Mouse (Mus musculus): ENCODE results near the gene Qdpr.

Qdpr gene

DNA sequence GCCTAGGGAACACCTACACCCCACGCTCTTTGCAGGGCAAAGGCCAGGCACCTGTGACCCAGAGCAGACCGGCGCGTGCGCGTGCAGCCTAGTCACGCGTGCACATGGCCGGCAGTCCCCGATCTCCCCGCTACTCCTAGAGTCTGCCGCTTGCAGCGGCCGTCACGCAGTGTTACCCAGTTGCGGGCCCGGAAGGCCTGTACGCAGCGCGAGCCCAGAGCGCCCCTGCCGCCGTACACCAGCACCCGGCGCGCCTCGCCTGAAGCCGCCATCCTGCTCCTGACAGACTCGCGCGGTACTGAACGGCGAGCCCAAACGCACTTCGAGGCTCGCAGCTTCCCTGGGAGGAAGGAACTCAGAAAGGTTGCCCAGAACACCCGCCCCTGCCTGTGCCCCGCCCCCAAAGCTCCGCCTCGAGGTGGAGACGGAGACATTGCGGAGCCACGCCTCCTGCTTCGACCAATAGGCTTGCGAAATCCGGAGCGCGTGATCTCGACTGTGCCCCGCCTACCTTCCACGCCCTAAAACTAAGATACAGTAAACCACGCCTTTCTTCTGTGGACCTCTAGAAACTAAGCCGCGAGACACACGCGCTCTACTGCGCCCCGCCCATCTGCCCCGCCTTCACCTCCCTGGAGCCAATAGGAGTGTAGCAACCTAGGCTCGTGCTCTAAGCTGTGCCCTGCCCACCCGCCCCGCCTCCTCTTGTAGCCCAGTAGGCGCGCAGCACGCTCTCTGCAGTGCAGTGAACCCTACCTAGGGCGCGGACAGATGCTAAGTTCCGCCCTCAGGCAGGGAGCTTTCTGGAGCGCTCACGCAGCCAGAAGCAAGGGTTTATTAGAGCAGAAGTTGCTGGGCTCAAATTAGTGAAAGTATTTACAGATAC lies at the start of gene Qdpr:
Gene Qdpr (minus strand): TSS at position 406 of the 886 bp plus-strand sequence.
- peak; percentile 100 for DNase-seq (ENCODE audit: low read depth)

DNA sequence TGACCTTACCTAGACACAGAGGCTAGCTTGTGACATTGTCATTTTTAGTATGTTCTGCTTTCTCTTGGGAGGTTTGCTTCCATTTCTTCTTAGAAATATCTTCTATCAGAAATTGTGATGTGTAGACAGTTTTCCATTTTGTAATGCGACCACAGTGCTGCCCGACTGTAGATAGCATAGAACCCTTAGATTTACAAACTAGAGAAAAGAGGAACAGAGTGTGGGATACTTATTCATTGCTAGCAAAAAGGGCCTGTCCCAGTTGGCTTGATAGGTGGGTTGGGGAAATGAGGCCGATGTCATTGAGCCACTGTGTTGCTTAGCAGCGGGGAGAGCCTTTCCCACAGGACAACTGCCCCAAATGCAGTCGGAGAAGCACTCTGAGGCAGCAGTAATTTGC lies 47.5 kb upstream of the Qdpr start:
- DNase-seq (ENCODE audit: low read depth): no peak

DNA sequence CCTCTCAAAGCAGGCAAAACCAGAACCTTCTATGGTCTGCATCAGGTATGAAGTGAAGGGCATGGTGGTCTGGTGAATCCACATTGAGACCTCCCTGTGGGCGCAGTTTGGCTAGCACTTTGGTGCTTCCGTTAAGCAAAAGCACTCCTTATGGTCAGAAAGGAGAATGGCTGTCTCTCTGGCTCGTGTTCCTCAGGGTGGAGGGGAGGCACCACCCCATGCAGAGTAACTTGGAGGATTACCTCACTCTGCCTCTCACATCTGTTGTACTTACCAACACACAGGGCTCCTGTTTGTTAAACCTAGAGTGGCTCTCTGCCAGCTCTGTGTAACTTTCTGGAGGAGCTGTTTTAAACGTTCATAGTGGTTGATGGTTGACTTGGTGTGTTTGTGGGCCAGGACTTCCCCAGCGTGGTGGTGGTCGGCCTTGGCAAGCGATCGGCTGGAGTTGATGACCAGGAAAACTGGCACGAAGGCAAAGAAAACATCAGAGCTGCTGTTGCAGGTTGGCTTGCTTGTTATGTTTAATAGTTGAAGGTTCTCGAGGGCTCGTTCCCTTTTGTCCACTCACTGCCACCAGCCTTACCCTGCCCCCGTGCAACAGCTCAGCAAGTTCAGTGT lies 47.0 kb upstream of the Qdpr start:
- peak; percentile 57 for DNase-seq (ENCODE audit: low read depth)

DNA sequence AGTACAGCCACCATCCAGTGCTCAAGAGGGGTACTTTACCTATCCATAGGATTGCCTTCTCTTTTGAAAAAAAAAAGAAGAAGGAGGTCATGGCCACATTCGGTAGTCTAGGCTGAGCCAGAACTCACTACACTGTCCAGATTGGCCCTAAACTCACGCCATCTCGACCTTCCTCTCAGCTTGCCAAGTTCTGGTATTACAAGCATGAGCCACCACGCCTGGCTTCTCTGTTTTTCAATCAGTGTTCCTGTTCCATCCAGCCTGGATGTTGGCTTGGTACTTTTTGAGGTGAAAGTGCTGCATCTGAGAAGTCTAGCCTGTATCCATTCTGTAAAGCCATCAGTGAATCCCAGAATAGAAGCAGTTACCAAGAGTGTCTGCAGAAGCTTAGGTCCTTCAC lies 46.4 kb upstream of the Qdpr start:
- DNase-seq (ENCODE audit: low read depth): no peak

DNA sequence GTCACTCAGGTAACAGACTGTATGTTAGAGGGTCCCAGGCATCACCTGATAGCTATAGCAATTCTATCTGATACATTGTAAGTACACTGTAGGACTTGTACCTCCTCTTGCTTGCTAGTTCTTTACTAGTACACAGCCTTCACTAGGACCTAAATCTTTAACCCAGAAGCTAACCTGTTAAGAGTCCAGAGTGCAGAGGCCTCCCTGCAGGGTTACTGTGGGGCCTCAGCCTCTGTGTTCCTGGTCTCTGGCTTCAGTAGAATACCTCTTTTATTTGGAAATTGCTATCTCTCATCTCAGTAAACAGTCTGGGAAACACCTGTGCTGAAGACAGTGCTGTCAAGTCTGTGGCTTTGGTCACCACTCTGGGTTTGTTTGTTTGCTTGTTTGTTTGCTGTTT lies 46.0 kb upstream of the Qdpr start:
- DNase-seq (ENCODE audit: low read depth): no peak

DNA sequence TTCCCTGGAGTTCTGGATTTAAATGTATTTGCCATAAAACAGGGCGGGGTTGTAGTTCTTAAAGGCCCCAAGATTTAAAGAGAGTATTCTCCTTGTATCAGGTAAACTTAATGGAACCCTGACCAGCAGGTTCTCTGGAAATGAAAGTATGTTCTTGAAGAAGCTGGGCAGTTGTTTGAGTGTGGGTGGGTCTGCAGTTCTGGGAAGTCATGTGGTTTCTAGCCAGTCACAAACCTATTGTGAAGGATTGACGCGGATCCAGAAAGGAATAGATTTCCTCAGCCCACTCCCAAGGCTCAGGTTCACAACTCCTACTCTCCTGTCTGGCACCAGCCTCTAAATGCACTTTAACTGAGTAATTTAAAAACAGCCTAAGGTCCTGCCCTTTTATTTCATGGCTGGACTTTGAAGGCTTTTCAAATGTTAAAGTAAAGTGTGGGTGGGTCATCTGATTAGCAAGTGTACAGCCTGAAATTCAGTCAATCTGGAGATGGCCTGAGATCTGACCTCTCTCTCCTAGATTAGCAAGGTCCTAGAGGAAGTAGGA lies 45.5 kb upstream of the Qdpr start:
- no peak for DNase-seq (ENCODE audit: low read depth)

DNA sequence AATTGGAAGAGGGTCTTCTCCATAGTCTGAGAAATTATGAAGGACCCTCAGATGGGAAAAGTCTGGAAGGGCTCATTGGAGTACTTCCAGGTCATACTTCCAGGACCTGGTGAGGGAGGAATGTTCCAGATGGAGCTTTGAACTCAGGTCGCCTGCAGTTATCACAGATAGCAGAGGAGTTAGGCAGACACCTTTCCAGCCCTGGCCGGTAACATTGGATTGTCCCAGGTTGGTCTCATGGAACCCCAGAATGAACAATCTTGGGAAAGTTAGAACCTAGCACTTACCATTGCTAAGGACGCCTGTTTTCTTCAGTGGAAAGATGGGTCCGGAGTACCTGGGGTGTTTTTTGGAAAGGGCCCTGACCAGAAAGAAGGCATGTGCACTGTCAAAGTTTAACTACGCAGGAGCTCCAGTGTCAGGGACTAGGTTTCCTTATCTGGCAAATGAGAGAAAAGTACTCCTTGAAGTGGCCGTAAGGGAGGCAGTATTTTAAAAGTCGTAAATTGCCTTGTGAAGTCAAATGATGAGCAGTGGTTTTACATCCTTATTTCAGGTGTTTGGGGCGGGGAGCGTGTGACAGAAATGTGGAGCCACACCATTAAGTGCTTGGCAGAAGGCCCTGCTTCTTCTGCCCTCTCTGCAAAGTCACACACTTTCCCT lies 44.2 kb upstream of the Qdpr start:
- DNase-seq (ENCODE audit: low read depth): no peak

DNA sequence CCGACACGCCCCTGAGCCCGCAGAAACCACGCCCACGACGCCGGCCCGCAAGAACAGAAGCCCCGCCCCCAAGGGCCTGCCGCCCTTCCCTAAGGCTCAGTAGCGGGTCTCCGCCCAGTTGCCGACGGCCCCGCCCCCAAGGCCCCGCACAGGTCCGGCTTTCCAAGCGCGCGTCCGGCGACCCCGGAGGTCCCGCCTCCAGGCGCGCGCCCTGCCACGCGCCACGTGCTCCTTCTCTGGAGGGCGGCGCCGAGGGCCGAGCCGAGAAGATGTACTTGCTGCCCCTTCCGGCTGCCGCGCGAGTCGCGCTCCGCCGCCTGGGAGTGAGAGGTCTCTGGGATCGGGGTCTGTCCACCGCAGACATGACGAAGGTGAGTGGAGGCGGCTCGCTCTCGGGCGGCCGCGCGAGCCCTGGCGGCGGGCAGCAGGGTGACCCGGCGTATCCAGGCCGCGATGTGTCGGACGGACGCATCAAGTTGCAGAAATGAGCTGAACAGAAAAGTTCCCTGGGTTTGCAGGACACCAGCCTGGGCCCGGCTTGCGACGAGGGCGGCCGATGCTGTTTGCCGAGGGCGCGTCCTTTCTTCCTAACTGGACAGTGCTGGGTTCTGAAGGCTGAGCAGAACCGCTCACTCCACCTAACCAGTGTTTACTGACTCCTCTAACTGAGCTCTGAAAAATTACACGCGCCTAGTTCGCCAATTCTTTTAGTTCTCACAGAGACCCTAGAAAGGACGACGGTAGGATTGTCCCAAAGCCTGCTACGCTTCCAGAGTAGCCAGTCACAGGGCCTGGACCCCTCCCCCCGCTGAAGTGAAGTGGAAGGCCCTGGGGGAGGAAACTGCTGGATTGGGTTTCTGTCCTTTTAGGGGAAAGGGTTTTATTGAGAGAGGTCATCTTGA lies 43.4 kb upstream of the Qdpr start, which contains the start of gene Lap3:
Gene Lap3 (plus strand): TSS at position 184 of the 902 bp plus-strand sequence.
- peak; percentile 90 for DNase-seq (ENCODE audit: low read depth)

DNA sequence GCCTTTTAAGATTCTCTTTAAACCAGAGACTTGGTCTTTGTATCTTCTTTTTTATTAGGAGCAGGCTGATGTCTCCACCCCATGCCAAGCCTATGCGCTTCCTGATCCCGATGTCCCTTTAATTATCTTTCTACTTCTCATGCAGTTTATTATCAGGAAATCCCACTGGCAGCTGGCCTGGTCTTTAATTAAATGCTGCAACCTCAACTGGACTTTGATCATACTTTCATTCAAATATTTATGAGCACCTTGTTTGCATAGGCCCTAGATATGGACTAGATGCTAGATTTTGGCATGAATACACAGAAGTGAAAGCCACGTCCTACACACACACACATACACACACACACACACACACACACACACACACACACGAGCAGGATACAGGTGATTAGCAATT lies 41.7 kb upstream of the Qdpr start:
- no peak for DNase-seq (ENCODE audit: low read depth)

DNA sequence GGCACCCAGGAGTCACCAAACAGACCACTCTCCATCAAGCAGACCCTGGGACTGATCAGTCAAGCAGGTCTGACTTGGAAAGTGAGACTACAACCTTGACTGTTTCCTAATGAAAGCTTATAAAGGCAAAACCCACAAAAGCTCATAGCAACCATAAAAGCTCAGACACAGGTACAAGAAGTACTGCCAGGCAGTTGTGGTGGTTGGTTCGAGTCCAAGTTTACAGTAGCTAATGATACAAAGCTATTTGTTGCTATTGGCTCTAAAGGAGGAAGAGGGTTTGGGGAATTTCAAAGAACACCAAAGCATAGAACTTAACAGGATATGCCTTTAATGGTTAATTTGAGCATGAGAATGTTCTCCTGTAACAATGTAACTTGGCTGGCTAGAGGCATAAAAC lies 33.6 kb upstream of the Qdpr start:
- DNase-seq (ENCODE audit: low read depth): no peak

DNA sequence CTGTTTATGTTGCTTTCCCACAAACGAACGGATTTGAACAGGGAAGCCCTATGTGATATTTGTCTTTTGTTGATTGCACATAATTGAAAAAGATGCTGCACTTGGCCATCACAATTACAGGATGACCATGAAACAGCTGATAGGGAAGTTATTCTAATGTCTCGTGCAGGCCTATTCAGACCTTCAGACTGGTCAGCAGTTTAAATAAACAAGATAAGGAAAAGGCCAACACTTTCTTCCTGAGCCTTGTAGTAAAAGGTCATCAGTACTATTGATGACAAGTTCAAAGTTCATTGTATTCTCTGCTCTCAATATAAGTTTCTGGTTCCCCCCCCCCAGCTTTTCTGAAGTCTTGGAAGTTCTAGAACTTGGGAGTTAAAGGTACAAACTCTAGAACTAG lies 32.6 kb upstream of the Qdpr start:
- no peak for DNase-seq (ENCODE audit: low read depth)

DNA sequence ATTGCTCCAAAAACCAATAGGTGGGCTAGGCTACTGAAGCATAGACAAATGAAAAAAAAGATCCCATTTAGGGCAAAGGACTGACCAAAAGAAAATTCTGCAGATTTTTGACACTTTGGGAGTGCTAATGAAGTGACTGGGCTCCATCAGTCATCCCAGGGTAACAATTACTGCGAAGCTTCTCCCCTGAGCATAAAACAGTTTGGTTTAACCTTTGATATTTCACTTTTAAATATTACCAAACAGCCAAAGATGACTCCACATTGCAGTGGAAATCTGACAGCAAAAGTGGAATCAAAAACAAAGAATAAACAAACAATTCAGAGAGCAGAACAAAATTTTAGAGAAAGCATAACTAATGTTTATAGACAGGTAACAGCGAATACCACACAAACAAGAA lies 31.1 kb upstream of the Qdpr start:
- no peak for DNase-seq (ENCODE audit: low read depth)

DNA sequence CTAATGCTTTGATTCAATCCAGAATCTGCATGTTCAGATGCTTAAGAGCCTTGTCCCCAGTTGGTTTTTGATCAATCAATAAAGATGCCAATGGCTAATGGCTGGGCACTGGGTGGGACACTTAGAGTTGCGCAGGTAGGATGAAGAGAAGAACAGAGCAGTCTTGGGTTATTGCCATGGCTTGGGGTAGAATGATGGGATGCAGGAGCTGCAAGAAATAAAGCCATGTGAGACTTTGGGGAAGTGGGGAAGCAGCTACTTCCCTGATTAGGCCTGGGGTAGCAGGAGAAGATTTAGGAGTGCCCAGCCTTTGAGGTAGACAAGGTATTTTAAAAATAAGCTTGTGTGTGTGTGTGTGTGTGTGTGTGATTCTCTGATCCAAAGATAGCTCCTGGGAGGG lies 30.0 kb upstream of the Qdpr start:
- DNase-seq (ENCODE audit: low read depth): no peak

DNA sequence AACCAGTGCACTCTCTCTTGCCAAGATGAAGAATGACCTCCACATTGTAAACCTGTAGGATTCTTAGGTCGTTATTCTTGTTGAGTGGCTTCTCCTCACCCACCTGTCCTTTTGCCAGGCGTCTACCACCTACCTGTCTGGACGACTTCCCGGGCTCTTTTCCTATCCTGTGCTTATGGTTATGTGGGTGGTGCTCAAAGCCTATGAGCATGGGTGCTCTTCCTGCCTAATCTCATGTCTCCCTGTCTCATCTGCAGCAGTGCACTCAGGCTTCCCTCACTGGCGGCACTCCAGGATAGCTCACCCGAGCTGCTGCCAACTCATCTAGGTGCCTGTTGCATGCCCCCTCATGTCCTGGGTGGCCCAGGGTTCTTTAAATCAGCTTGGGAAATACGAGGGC lies 27.6 kb upstream of the Qdpr start:
- no peak for DNase-seq (ENCODE audit: low read depth)

DNA sequence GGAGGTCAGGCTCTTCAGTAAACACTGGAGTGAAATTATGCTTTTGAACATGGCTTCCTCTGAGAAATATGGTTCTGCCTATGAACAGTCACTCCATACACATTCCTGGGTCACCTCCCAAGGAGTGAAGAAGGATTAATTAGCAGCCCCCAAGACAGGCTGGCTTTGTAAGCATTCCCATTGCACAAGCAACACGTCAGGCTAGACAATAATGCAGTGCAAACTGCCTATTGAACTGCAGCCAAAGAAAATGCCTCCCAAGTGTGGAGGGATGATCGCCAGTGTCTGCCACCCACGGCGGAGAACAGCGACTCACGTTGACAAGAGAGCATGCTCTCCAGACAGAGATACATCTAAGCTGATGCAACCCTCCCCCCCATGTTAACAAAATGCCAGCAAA lies 26.3 kb upstream of the Qdpr start:
- DNase-seq (ENCODE audit: low read depth): no peak

DNA sequence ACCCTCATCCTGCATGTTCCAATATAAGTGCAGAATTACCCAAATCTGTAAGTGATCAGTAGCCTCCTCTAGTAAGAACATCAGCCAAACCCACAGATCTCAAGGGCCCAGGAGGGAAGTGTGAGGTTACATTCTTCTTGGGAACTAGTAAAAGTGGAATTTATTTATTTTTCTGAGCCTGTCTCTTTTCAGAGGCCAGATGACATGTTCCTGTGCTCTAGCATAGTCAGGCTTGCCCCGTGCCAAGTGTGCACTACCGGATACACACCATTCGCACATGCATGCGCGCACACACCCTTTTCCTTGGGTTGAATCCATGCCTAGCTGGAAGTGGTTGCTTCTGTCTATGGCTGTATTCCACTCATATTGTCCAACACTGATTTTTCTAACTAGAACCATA lies 25.7 kb upstream of the Qdpr start:
- no peak for DNase-seq (ENCODE audit: low read depth)

DNA sequence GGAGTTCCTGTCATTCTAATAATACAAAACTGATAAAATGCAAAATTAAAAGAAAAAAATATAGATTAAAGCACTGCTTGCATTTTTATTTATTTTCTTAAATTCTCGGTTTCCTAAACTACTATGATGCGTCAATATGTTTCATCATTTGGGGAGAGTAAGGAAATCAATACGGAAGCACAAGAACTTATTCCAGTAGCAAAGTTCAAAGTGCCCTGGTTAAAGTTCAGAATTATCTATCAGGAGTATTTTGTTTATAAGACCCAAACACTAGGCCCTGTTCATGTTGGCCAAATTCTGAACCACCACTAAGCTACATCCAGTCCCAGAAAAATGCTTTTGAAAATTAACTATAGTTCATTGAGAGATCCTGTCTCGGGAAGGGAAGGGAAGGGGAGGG lies 24.7 kb upstream of the Qdpr start:
- no peak for DNase-seq (ENCODE audit: low read depth)

DNA sequence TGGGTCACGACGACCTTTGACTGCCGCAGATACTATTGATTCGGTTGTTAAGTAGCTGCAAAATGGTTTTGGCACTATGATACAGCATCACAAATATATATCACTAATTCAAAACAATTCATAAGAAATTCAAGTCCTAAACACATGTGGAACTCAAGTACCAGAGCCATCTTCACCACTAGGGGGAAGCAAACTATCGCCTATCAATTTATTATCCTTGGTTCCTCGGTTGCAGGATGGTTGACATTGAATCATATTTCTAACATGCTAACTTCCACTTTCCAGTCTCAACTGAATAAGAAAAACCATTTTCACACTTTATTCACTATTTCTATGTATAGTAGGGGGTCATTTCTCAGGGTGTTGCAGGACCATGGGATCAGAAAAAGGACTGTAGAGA lies 24.2 kb upstream of the Qdpr start:
- DNase-seq (ENCODE audit: low read depth): peak; percentile 57

DNA sequence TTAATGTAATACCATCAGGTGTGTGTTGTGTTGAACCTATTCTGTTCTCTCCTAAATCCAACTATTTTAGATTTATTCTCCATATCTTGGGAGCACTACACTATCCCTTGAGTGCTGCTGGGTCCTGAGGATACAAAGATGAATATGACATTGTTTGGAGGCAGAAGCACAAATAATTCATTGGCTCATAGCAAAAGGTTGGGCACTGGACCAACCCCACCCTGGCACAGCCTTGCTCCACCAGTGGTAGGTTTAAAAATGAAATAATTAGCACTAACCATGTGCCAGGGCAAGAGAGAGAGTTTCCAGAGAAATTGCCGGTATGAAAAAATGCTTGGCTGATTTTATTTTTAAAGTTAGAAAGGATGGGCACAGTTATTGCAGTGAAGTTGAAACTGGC lies 23.5 kb upstream of the Qdpr start:
- DNase-seq (ENCODE audit: low read depth): no peak

DNA sequence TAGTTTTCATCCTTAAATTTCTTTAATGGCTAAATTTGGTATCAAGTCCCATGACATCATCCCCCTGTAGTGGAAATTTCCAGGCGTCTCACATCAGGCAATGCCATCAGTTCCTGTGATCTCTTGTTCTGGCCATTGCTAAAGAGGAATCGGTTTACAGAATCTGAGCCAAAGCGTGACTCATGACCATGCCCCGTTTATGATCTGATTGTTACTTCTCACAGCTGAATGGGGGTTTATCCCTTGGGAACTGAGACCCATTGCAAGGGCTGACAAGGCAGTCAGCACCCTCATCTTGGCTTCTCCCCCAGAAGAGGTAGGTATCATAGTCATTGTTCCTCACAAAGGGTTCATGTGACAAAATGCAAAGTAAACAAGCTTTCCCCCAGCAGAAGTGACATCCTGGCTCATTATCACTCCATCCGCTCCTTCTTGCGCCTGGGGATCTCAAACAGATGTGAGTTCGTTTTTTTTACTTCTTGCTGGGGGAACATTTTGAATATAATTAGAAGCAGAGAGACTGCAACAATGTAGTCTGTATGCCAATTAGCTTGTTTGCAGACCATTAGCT lies 22.9 kb upstream of the Qdpr start:
- DNase-seq (ENCODE audit: low read depth): no peak

DNA sequence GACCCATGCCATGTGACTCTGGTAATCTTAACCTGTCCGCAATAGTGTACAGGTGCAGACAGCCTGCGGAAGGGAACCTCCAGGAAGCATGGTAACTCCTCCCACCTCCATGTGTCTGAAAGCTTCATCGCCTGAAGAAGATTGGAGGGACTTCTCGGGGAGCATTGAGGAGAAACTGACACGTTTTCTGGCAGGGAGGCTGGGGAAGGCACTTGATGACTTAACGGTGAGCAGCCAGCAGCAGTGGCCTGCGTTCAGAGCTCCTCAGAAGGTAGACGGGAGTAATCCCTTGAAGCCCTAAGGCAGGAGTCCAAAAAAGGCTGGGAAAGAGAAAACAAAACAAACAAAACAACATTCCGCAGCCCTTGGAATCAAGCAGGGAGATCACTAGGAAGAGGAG lies 4.4 kb upstream of the Qdpr start:
- DNase-seq (ENCODE audit: low read depth): no peak
